Mouse (Mus musculus): ENCODE measurements around the gene Eif1ad. TPM values are rescaled to one million over a fixed set of nuclear protein-coding genes. Genes with fewer than 3 reads are reported as not detected.
"Not testable (repeated sequence)": the region's sequence is repeated elsewhere in the genome, so short reads cannot be mapped to it uniquely, and the experiment has no call there.

The Eif1ad gene
- polyA plus RNA-seq (2015; fragmentation: Nextera tagmentation; extraction: Ambion mirVana), result 48.0 and 51.2 TPM in 2 replicates

DNA sequence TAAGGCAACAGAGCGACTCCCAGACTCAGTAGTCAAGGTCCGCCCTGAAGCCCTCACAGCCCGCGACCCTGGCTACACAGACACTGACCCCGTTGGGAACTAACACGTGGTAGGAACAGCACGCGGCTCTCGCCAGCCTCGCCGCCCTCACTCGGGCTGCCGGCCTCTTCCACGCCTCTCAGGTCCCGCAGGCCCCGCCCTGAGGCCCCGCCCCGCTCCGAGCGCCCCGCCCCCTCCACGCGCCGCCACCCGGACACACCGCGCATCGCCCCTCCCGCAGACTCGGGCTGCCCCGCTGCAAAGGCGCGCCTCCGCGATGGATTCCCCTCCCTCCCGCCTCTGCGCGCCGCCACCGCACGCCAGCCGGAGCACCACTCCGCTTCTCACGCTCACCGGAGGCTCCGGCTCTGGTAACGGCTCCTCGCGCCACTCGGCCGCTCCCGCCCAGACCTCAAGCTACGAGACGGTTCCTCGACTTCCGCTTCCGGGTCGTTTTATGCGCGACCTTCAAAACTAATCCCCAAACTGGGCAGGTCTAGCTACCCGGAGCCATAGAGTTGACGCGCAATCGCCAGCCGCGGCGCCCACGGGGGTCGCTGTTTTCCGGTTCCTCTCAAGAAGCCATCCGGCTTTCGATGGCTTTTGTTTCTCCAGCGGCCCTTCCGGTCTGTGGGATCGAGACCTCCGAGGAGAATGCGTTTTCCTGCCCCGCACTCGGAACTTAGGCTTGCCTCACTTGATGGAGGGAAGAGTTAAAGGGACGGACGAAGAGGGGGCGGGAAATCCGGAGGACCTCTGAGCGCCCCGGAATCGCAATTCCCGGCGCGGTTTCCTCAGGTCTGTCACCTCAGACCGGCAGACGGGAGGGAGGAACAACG is at the start of gene Eif1ad:
Gene Eif1ad, plus strand, starts transcription at position 567 of the 878 bp plus-strand sequence.
- H3K4me3 ChIP-seq (replicated peaks), result peak within 1 kb of the TSS; percentile 87
- H3K27ac ChIP-seq, result peak within 1 kb of the TSS; percentile 98
- H3K27me3 ChIP-seq (replicated peaks), result no peaks in the 10 kb centered on the region
- no peaks in the 10 kb centered on the region for H3K9me3 ChIP-seq
- peak; percentile 93 for ATAC-seq (ENCODE audit: insufficient read depth, low FRiP score, low read depth)
- H3K4me2 ChIP-seq, result peak within 1 kb of the TSS; percentile 90
- peaks cover 21% of the 10 kb centered on the region for H3K4me1 ChIP-seq
- H3K36me3 ChIP-seq, result peaks cover 33% of the 10 kb centered on the region
- peak within 1 kb of the TSS; percentile 89 for H3K9ac ChIP-seq
- WGBS, result under 1% methylated on average over 68 of the region's 92 CpGs

- H3K4me1 ChIP-seq, result no peaks in the 10 kb centered on the region
- no peaks in the 10 kb centered on the region for H3K9me3 ChIP-seq
- no peaks in the 10 kb centered on the region for H3K36me3 ChIP-seq
- ATAC-seq (ENCODE audit: insufficient read depth, low FRiP score, low read depth), result no peak
- H3K4me2 ChIP-seq, result no peak overlapping the region
- H3K4me3 ChIP-seq (replicated peaks), result no peak overlapping the region
- no peak overlapping the region for H3K9ac ChIP-seq
- 48% methylated on average over 17 of the region's 17 CpGs for WGBS
- no peak overlapping the region for H3K27ac ChIP-seq
- H3K27me3 ChIP-seq (replicated peaks), result no peaks in the 10 kb centered on the region
Observed at GRCm38 (mm10) chr19:5323801-5324200, 42.7 kb upstream of the Eif1ad start.

DNA sequence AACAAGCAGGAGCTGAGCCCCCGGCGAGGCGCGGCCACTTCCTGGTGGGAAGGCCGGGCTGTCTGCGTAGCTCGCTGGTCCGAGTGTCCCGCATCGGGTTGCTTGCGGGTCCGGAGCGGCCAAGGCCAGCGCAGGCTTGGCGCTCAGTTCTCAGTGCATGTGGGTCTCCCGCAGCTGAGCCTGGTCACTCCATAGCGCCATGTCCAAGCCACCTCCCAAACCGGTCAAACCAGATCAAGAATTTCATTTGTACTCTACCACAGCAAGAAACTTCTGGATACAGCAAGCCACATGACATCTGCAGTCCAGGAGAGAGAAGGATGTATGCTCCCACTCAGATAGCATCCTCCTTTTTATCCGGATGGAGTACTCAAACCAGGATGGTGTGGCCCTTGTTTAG is 38.6 kb upstream of the Eif1ad start:
- no peak for ATAC-seq (ENCODE audit: insufficient read depth, low FRiP score, low read depth)
- 65% methylated on average over 19 of the region's 19 CpGs for WGBS
- no peak overlapping the region for H3K9ac ChIP-seq
- no peaks in the 10 kb centered on the region for H3K36me3 ChIP-seq
- no peak overlapping the region for H3K27ac ChIP-seq
- H3K4me2 ChIP-seq, result no peak overlapping the region
- no peaks in the 10 kb centered on the region for H3K9me3 ChIP-seq
- H3K4me3 ChIP-seq (replicated peaks), result no peak overlapping the region
- H3K4me1 ChIP-seq, result no peaks in the 10 kb centered on the region
- H3K27me3 ChIP-seq (replicated peaks), result no peaks in the 10 kb centered on the region

DNA sequence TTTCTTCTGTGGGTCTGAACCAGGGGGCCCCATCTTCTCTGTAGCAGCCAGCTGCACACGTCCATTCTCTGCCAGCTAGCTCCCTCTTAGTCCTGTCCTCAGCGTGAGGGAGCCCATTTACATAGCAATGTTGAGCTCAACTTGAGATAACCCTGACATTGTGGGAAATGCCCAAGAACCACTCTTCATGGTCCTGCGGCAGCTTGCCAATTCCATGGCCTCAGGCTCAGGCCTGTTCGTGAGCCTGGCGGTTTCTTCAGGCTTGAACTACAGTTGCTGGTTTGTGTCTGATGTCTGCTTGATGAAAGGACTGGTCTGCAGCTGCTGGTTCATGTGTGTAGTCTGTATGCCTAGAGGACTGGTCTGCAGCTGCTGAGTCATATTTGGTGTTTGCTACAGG is 31.8 kb upstream of the Eif1ad start:
- H3K27ac ChIP-seq, result no peak overlapping the region
- WGBS, result 64% methylated on average over 5 of the region's 5 CpGs
- H3K4me1 ChIP-seq, result no peaks in the 10 kb centered on the region
- no peak for ATAC-seq (ENCODE audit: insufficient read depth, low FRiP score, low read depth)
- no peak overlapping the region for H3K4me3 ChIP-seq (replicated peaks)
- H3K9ac ChIP-seq, result no peak overlapping the region
- no peaks in the 10 kb centered on the region for H3K9me3 ChIP-seq
- no peaks in the 10 kb centered on the region for H3K27me3 ChIP-seq (replicated peaks)
- no peaks in the 10 kb centered on the region for H3K36me3 ChIP-seq
- no peak overlapping the region for H3K4me2 ChIP-seq

DNA sequence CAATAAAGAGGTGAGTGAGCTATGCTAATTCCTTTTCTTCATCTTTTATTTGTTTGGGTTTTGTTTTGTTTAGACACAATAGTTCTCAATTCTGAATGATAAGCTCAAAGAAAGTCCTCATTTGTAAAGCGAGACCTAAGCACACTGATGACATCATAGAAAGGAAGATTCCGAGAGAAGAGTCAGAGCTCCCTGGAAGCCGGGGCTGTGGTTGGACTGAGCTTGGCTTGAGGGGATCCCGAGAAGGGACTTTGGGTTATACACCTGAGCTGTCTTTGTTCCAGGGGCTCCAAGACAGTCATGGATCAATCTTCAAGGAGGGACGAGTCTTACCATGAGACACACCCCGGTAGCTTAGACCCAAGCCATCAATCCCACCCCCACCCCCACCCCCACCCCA is 31.1 kb upstream of the Eif1ad start, which contains the start of gene Catsper1:
Gene Catsper1, plus strand, starts transcription at position 301 of the 400 bp plus-strand sequence.
- no peaks in the 10 kb centered on the region for H3K27me3 ChIP-seq (replicated peaks)

DNA sequence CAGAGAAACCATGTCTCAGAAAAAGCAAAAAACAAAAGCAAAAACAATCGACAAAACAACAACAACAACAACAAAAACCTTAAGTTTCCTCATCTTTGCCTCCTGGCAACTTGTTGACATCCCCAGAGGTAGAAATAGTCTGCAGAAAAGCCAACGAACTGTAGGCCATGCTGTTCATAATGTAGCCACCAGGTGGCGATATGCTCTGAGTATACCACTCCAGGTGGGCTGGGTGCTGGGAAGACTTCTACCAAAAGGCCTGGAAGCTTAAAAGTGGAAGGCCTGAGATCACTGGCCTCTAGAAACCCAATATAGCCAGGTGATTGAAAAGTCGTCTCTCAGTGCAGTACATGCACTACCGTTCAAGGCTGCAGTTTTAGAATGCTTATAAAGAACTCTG is 28.6 kb upstream of the Eif1ad start:
- Histone ChIP-seq H3K27ac (no peak overlapping the region), H3K27me3 (replicated peaks) (no peaks in the 10 kb centered on the region), H3K9ac (no peak overlapping the region), H3K9me3 (no peaks in the 10 kb centered on the region), H3K4me3 (replicated peaks) (no peak overlapping the region), H3K4me1 (no peaks in the 10 kb centered on the region), H3K36me3 (no peaks in the 10 kb centered on the region), H3K4me2 (no peak overlapping the region)
- 19% methylated on average over 5 of the region's 5 CpGs for WGBS
- no peak for ATAC-seq (ENCODE audit: insufficient read depth, low FRiP score, low read depth)

More for the DNA sequence above, 31.1 kb upstream of the Eif1ad start, which contains the start of gene Catsper1:
- Histone ChIP-seq H3K9me3 (no peaks in the 10 kb centered on the region), H3K9ac (no peak within 1 kb of the TSS), H3K27ac (no peak within 1 kb of the TSS), H3K4me2 (no peak within 1 kb of the TSS), H3K36me3 (no peaks in the 10 kb centered on the region), H3K4me1 (no peaks in the 10 kb centered on the region), H3K4me3 (replicated peaks) (no peak within 1 kb of the TSS)
- 87% methylated on average over 6 of the region's 6 CpGs for WGBS
- ATAC-seq (ENCODE audit: insufficient read depth, low FRiP score, low read depth), result no peak

GRCm38 (mm10) chr19:5341360-5341759 is 25.2 kb upstream of the Eif1ad start:
- 88% methylated on average over 7 of the region's 7 CpGs for WGBS
- Histone ChIP-seq H3K27me3 (replicated peaks) (no peaks in the 10 kb centered on the region), H3K9ac (no peak overlapping the region), H3K4me3 (replicated peaks) (no peak overlapping the region), H3K36me3 (no peaks in the 10 kb centered on the region), H3K27ac (no peak overlapping the region), H3K9me3 (no peaks in the 10 kb centered on the region), H3K4me2 (no peak overlapping the region), H3K4me1 (no peaks in the 10 kb centered on the region)
- ATAC-seq (ENCODE audit: insufficient read depth, low FRiP score, low read depth), result no peak

DNA sequence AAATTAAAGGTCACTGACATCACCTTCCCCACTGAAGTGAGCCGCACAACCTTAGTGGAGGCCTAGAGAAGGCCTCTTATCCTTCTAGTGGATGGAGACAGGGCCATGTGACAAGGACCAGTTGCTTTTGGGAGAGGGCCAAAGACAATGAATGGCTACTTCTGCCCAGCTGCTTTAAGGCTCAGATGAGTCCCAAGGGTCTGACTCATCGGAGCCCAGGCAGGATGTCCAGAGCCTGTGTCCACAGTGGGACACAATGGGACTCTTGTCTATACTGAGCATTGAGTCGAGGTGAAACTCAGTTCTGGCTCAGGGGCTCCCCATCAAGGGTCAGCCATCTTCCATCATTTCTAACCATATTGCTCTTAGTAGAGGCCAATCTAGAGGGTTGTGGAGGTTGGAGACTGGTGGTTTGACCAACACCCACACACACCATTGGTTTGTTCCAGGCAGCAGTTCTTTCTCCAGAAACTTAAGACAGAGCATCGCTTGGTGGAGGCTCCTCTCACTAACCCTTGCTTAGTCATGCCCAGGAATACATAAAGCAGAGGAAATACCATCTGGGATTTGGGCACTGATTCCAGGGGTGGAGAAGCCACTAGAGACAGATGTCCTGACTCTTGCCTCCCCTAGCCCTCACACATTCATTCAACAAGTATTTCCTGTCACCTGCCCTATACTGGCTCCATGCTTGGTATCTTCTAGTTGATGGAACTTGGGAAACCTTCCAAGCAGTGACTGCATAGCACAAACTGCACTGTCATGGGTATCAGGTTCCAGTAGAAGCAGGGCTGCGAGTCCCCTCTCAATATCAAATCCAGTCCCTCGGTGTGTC is 21.0 kb upstream of the Eif1ad start:
- H3K36me3 ChIP-seq, result no peaks in the 10 kb centered on the region
- no peak overlapping the region for H3K4me3 ChIP-seq (replicated peaks)
- H3K4me2 ChIP-seq, result no peak overlapping the region
- no peak for ATAC-seq (ENCODE audit: insufficient read depth, low FRiP score, low read depth)
- no peak overlapping the region for H3K9ac ChIP-seq
- H3K27ac ChIP-seq, result no peak overlapping the region
- no peaks in the 10 kb centered on the region for H3K27me3 ChIP-seq (replicated peaks)
- H3K4me1 ChIP-seq, result 0 out of 2 replicates have a peak, but pooled peaks cover 6% of the 10 kb centered on the region
- H3K9me3 ChIP-seq, result no peaks in the 10 kb centered on the region
- WGBS, result 72% methylated on average over 6 of the region's 6 CpGs

DNA sequence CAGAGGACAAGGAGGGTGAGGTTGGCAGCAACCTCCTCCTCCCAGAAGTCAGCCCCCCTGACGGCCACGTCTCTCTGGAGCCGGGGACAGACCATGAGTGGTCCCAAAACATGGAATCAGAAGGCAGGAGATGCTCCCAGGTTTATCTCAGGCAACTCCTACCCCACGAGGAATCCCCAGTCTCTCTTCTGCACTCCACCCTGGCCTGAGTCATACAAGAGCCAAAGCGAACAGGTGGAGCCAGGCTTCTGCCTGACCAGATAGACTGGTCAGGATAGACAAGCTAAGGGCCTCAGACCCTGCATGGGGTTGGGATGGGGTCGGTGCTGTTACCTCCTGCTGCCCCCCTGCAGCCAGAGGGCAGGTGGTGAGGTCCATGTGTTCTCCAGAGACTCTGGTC is 18.5 kb upstream of the Eif1ad start:
- no peak for ATAC-seq (ENCODE audit: insufficient read depth, low FRiP score, low read depth)
- no peak overlapping the region for H3K4me2 ChIP-seq
- H3K4me3 ChIP-seq (replicated peaks), result no peak overlapping the region
- no peaks in the 10 kb centered on the region for H3K9me3 ChIP-seq
- no peak overlapping the region for H3K27ac ChIP-seq
- 0 out of 2 replicates have a peak, but pooled peaks cover 6% of the 10 kb centered on the region for H3K4me1 ChIP-seq
- WGBS, result 70% methylated on average over 6 of the region's 6 CpGs
- H3K27me3 ChIP-seq (replicated peaks), result no peaks in the 10 kb centered on the region
- H3K36me3 ChIP-seq, result no peaks in the 10 kb centered on the region
- no peak overlapping the region for H3K9ac ChIP-seq

GRCm38 (mm10) chr19:5348526-5349501 is 17.7 kb upstream of the Eif1ad start:
- H3K36me3 ChIP-seq, result no peaks in the 10 kb centered on the region
- H3K9me3 ChIP-seq, result no peaks in the 10 kb centered on the region
- H3K27ac ChIP-seq, result no peak overlapping the region
- H3K4me1 ChIP-seq, result 0 out of 2 replicates have a peak, but pooled peaks cover 6% of the 10 kb centered on the region
- H3K4me3 ChIP-seq (replicated peaks), result peak overlapping the region; percentile 42
- H3K9ac ChIP-seq, result no peak overlapping the region
- peak overlapping the region; percentile 84 for H3K4me2 ChIP-seq
- no peaks in the 10 kb centered on the region for H3K27me3 ChIP-seq (replicated peaks)
- WGBS, result 6% methylated on average over 34 of the region's 34 CpGs
- no peak for ATAC-seq (ENCODE audit: insufficient read depth, low FRiP score, low read depth)

DNA sequence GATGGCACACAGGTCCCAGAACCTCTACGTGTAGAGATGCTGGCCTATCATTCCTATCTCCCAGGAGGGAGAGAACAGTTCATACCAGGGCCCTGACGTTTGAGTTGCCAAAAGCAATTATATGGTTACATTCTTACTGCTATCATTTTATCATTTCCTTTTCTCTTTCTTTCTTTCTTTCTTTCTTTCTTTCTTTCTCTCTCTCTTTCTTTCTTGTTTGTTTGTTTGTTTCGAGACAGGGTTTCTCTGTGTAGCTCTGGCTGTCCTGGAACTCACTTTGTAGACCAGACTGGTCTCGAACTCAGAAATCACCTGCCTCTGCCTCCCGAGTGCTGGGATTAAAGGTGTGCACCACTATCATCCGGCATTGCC is 17.1 kb upstream of the Eif1ad start, which contains the start of gene Cst6:
Gene Cst6, minus strand, starts transcription at position 73 of the 372 bp plus-strand sequence.
- peak within 1 kb of the TSS; percentile 42 for H3K4me3 ChIP-seq (replicated peaks)
- H3K27me3 ChIP-seq (replicated peaks); H3K9ac ChIP-seq; H3K27ac ChIP-seq; ATAC-seq (ENCODE audit: insufficient read depth, low FRiP score, low read depth); H3K36me3 ChIP-seq; H3K4me1 ChIP-seq; H3K9me3 ChIP-seq: not testable (repeated sequence)
- 61% methylated on average over 6 of the region's 6 CpGs for WGBS
- peak within 1 kb of the TSS; percentile 84 for H3K4me2 ChIP-seq
